Mouse (Mus musculus) ES-Bruce4 (cell line): ENCODE results near the gene Vps33b.

Experiments
- CTCF ChIP-seq: IDR thresholded peaks from one replicate; pipeline ENCODE4 v1.8.1; 2011; ENCODE audit warnings: low read depth, low read length
- EP300 ChIP-seq: IDR thresholded peaks from 2 replicates; pipeline ENCODE4 v1.6.1; 2011; ENCODE audit warnings: low read depth, low read length; ENCODE audit not compliant: insufficient read depth
- POLR2A ChIP-seq: IDR thresholded peaks from one replicate; pipeline ENCODE4 v1.8.1; 2011; ENCODE audit warnings: low read length; ENCODE audit not compliant: insufficient read depth

DNA sequence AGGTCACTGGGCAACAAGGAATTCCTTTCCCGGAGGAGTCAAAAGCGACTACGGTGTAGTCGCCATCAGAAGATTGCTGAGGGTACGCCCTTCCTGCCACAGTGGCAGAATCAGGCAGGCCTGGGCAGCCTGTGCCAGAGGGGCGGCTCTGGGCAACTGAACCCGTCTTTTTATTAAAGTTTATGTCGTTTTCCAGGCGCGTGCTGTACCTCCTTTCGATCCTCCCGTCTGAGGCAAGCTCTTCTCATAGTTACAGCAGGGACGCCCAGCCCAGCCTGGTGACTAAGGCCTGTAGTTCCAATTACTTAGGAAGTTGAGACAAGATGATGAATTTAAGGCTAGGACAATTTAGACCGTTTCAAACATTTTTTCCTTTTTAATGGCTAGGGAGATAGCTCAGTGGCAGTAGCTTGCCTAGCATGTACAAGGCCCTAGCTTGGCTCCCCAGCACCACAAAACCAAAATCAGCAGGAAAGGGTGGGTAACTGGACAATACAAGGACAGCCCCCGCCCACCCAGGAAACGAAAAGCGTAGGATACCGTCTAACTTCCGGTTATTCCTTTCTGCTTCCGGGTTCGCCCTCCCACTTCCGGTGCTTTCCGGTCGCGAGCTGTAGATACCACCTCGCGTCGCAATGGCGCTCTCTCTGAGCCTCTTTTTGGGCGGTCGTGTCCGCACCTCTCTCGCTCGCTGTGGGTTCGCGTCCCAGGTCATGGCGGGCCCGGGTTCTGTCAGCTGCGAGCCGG is 8.7 kb upstream of the Vps33b start, which contains the start of gene Ngrn:
- TF ChIP-seq CTCF: no peak
- TF ChIP-seq POLR2A: peak; percentile 62
- no peak for TF ChIP-seq EP300
